Mouse (Mus musculus) brain, adult 2 months (tissue): ENCODE results near the gene Pars2.
A peak's percentile ranks its signal among the peaks of the same experiment; 100 is the strongest.

Experiments used
- DNase-seq: peaks from one replicate; pipeline ENCODE4 v3.0.0; 2011; ENCODE audit warnings: low read depth, low spot score

Pars2 gene

DNA sequence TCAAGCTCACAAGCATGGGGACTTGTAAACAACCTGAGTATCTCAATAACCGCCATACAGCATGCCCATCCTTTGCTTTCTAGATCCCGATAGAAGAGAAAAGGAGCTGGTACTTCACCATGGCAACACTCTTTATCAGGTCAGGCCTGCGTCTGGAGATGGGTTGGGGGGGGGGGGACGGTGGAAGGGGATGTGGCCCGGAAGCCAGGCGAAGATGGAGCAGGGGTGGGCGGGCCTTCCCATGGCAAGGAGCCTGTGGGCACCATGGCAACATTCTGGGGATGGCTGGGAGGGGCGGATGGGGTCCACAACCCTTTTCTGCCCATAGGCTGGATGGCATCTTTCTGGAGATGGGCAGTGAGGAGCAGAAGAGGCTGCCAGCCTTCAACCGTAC is 16.8 kb upstream of the Pars2 start:
- peak; percentile 53 for DNase-seq

DNA sequence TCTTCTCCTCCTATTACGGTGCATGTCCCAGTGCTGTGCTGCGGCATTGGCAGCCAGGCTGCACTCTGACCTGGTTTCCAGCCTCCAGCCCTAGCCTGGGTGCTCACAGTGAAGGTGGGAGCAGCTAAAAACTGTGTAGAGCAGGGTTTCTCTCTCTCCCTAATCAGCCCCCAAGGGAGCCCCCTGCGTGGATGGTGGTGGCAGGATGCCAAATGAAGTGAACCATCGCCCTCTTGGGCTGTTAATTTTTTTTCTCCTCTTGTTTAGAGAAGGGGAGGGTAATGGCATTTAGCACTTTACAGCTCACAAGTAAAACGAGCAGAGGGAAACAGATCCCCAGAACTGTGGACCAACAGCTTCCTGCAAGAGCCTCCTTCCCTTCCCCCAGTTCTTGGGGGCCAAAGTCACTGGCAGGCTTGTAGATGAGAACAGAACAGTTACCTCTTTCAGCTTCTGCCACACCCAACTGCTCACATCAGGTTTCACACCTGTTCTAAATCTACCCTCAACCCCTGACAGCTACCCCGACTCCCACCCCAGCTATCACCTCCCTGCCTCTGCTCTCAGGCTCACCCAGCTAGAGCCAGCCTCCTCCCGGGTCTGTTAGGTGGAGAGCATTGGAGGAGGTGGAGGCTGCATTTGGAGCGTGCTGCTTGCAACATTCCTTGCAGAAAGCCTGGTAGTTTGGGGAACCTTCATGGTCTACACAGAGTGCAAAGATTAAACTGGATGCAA is 7.2 kb upstream of the Pars2 start:
- DNase-seq, result peak; percentile 47

DNA sequence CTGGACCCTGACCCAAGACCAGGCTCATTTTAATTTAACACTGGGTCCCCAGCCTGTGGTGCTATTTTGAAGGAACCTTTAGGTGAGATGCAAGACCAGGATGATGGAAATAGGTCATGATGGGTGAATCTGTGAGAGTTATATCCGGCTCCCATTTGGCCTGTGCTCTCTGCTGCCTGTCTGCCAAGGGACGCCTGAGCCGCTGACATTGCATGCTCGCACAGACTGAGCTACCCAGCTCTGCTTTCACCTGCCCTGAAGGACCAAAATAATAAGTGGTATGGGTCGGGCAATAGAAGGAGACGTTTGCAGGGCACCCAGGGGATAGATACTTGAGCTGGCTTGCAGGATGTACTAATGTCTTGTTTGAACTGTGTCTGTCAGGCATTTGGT is 6.7 kb upstream of the Pars2 start:
- no peak for DNase-seq

DNA sequence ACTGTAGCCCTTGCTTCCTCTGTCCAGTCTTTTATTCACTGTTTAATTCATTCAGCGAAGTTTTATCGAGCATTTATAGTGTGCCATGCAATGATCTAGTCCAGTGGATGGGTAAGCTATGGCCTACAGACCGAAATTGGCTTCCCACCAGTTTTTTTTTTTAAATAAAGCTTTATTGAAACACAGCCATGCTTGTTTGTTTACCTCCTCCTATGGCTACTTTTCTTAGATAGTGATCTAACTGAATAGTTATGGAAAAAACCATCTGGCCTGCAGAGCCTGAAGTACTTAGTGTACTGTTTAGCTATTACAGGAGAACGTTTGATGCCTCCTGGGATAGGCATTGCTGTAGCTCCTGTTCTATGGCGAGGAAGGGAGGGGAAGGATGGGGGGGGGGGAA is 5.1 kb upstream of the Pars2 start:
- no peak for DNase-seq

DNA sequence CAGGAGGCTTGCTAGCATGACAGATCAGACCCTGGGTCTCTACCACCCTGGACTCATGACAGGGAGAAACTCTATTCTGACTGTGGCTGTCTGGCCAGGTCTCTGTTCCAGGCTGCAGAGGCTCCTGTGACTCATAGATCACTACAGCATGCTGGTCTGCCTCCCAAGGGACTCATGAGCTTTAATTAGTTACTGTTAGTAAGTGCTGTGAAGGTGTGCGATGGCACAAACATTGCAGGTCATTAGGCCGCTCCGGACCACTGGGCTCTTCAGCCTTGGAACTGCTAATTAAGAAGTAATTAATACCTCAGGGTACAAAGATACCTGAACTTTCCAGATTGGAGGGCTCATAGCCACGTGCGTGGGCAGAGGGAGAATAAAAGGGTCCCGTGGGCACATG is 3.7 kb upstream of the Pars2 start:
- no peak for DNase-seq

DNA sequence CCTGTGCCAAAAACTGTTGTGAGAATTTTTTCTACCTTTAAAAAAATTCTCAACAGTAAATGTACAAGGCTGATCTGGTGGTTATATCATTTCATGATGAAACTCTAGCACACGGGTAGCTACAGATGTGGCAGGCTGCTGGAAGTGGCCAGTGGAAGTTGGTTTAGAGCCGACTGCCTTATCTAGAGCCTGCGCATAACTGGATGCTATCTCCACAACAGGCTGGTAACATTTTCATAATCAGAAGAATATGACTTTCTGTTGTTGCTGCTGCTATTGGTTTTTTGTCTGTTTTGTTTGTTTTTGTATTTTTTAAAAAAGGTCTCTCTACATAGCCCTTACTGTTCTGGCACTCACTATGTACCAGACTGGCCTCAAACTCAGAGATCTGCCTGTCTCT is 1.7 kb downstream of the Pars2 start:
- no peak for DNase-seq

DNA sequence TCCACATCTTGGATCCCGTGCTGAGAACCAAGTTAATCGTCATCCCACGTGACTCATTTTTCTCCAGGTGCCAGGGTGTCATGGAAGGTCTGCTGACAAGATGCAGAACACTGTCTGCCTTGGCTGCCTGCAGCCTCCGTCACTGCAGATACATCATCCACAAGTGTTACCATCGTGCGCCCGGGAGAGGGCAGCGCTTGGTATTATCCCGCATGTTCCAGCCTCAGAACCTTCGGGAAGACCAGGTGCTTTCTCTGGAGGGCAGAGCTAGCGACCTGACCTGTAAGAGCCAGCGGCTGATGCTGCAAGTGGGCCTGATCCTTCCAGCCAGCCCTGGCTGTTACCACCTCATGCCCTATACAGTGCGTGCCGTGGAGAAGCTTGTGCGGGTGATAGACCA is 2.2 kb downstream of the Pars2 start:
- DNase-seq, result no peak

DNA sequence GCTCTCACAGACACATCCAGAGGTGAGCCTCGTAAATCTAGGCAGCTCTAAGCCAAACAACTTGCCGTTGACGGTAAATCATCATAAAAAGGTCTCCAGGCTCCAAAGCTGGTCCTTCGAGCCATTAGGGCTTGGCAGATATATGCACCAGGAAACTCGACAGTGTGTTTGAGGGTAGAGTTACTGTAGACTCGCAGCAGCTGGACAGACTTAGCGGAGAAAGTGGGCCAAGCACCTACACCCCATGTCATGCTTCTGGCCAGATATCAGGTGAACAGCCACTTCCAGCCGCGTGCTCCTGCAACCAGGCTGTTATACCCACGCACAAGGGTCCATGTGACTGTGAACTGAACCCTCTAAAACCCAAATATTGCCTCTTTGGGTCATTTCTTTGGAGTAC is 4.8 kb downstream of the Pars2 start:
- DNase-seq, result no peak

DNA sequence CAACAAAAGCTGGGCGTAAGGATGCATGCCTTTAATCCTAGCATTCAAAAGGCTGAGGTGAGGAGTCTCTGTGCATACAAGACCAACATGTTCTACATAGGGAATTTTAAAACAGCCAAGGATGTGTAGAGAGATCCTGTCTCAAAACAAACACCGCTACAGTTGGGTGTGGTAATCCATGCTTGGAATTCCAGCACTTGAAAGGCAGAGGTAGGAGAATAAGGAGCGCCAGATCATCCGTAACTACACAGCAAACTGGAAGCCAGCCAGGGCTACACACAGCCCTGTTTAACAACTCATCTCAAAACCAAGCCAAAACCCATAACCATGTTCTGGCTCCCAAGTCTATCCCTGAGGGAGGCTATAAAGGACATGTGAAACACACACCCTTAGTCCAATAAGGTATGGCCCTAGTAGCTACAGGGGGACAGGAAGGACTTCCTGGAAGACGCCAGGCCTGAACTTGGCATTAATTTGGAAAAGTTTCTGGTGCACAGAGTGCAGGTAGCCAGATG is 13.1 kb downstream of the Pars2 start:
- no peak for DNase-seq

DNA sequence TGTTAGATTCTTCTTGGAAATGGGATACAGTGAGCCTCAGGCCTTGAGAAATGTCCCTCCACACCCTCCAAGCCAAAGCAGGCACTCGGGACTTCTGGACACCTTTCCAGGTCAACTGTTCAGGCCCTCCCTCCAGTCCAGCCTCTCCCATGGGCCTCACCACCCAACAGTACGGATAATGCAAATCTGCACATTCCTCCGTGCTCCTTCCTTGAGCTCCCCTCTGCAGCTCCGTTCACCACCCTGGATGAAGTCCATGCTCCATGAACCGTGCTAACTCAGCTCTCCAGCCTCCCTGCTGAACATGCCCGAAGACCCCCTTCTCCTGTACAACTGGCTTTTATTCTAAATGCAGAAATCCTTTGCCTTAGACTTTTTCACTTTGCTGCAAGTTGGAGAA is 13.8 kb downstream of the Pars2 start:
- no peak for DNase-seq

DNA sequence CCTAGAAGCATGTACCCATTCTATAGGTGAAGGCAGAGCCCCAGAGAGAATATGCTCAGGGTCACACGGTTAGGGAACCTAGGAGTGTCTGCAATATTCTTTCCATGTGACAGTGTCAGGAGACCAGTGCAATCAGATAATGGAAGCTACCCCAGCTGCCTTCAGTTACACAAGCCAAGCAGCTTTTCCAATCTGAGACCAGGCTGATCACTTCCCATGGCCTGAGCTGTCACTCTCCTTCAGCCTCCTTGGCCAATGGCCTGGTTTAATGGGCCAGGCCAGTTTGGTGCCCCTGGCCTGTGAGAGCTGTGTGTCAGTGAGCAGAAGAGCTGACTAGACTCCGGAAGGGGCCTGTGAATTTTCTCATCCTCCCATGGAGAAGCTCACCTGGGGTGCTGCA is 14.4 kb downstream of the Pars2 start:
- DNase-seq, result no peak

DNA sequence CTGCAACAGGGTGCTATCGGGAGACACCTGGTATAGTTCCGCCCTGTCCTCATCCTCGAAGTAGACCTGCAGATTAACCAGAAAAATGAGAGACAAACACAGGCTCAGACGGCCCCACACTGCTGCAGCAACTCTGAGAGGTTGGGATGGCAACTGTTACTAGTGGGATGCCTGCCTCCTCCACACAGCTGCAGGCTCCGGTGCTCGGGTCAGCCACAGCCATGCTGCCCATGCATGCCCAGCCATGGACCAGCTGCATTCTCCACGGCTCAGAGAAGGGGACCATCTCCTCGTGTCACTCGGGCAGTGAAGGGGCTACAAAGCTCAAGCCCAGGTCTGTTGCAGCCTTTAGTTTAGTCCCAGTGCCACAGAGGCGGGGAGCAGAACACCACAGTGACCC is 14.8 kb downstream of the Pars2 start:
- no peak for DNase-seq

DNA sequence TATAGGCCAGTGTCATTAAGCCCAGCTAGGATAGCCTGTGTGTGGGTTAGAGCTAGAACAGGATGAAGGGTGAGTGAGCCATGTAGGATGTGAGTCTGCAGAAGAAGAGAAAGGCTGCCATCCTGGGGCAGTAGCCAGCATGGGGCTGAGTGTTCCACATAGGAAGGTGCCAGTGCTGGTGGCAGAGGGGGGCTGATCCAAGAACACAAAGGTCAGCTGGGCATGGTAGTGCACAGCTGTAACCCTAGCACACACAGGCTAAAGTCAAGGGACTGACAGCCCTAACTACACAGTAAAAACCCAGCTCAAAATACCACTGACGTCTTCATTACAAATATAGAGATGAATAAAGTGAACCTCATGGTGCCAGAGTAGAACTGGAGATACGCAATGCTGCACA is 15.7 kb downstream of the Pars2 start:
- DNase-seq, result no peak

DNA sequence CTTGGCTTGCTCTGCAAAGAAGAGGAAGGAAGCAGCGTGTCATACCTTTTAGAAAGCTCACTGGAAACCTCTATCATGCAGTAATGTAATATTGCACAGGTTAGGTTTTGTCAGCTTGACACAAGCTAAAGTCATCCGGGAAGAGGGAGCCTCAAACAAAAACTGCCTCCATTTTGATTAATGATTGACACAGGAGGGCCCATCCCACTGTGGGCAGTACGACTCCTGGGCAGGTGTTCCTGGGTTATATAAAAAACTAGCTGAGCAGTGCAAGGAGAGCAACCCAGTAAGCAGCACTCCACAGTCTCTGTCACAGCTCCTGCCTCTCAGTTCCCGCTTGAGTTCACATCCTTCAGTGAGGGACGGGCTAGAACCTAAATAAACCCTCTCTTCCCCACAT is 25.9 kb downstream of the Pars2 start:
- no peak for DNase-seq

DNA sequence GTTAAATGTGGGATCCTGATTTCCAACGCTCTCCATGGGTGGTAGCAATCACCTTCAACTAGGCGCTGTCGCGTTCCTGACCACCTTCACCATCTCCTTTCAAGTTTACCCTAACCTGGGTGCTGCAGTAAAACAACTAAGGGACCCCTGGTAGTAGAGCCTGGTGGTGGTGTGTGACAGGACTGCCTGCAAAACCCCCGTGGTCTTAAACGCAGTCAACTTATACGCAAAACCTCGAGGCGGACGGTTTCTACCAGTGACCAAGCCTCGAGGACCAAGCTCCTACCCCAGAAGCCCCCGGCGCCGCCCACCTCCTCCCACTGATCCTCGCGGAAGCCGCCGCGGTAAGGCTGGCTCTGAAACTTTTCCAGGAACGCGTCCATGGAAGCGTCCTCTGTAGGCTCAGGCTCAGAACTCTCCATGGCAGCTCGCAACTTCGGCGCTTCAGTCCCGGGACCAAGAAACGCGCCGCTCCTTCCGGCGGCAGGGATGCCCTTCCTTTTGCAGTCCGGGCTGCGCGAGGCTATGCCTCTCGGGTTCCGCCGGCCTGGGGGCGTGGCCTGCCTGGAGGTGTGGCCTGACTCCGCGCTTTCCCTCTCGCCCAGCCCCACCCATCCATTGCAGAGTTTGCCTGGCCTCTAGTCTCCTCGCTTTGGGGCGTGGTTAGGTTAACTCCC is 27.7 kb downstream of the Pars2 start, which contains the start of gene Ttc4:
Gene Ttc4, minus strand, starts transcription at position 503 of the 677 bp plus-strand sequence.
- DNase-seq, result peak; percentile 95

DNA sequence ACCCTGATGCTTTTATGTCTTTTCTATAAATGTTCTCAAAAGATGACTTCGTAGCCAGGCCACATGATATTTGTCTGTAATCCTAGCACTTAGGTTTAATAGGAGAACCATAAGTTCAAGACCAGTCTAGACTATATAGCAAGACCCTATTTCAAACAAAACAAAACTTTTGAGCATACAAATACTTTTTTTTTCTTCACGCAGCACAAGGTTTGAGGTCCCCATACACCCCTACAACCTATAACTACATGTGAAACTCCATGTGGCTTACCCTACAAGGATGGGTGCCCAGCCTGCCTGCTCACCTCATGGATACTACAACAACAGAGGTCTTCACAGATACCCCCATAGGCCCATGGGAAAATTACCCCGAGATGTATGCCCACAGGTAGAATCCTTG is 28.3 kb downstream of the Pars2 start:
- no peak for DNase-seq

DNA sequence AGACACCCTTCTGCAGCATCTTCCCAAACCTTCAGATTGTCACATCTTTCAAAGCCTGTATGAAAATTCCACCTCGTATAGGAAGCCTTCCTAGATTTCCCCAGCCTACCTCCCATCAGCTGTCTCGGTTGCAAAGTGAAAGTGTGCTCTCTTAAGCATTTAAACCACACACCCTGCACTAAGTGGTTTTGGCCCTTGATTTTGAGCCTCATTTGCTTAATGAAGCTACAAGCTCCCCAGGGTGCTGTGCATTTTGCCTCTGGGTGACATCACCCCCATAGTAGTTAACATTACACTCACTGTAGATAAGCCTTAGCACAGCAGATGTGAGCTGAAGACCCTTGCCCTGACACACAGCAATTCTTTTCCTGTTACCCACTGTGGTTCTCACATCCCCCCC is 30.1 kb downstream of the Pars2 start:
- no peak for DNase-seq

DNA sequence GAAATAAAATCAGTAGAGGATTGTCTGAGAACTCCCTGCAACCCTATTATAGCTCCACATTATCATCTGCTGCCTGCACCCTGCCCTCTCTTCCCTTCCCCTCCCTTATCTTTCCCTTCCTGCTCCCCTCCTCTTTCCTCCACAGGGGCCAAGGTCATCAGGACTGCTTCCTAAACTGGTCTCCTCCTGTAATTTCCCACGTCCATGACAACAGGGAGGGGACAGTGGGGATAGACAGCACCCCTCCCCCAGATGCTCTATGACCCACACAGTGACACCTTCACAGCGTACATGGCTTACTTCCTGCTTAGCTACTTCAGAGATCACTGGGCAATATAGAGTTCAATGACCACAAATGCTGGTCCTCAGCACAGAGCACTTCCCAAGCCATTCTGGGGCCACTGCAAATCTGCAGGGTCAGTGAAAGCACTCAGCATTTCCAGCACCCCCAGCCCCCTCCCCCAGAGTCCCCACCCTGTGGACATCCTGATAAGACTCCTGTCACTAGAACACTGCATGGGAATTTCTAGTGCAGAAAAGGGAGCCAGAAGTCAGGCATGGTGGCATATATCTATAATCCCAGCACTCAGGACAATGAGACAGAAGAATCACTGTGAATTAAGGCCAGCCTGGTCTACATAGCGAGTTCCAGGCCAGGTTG is 37.9 kb downstream of the Pars2 start:
- DNase-seq, result no peak

DNA sequence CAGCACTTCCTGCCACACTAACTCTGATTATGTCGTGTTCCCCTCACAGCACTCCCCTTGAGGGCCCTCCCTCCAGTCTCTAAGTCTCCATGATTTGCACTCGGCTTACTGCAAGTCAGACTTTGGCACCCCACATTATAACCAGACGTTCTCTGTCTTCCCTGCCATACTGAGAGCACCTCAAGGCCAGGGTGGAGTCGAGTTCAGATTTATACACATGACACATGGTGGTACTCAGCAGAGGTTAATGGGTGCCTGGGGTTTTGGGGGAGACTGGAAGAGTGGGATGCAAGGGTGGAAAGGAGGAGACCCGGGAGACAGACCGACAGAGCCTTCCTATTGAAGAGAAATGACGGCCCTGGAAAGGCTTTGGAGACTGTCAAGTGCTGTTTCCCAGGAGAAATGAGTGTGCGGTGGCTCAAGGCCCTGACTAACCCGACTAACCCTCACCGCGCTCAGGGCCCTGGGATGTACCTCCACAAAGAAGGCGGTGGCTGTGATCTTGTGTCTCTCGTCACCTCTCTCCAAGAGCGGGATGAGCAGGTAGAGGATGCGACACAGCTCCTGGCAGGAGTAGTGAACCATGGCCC is 43.1 kb downstream of the Pars2 start:
- no peak for DNase-seq

DNA sequence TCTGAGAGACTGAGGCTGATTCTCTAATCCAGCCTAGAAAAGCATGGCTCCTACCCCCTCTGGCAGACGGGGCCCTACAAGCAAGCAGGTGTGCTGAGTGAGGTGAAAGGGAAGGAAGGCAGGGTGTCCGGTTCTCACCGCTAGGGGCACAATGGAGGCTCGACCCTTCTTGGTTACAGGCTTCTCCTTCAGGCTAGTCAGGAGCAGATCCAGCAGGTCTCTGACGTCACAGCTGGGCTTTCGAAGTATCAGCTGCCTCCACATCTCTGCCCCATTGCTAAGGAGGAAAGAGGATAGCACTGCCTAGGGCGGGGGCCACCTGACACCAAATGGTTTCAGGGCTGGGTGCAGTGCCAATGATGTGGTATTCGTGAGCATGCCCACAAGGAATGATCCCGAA is 49.1 kb downstream of the Pars2 start:
- peak; percentile 74 for DNase-seq

DNA sequence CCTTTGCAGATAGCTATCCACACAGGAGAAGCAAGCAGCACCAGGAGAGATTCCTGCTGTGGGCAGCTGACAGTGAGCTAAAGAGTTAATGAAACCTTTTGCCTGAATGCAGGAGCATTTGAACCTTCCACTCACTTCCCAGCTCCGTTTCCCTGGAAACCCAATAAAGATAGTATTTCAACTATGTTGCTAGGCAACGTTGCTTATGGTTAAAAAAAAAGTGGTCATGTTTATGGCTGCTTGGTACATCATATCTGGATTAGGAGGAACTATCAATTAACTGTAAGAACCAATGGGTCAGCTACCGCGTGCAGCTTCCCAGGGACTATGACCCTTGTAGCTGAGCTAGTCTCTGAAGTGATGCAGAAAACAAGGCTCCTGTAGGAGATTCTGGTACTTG is 49.9 kb downstream of the Pars2 start:
- peak; percentile 71 for DNase-seq

DNA sequence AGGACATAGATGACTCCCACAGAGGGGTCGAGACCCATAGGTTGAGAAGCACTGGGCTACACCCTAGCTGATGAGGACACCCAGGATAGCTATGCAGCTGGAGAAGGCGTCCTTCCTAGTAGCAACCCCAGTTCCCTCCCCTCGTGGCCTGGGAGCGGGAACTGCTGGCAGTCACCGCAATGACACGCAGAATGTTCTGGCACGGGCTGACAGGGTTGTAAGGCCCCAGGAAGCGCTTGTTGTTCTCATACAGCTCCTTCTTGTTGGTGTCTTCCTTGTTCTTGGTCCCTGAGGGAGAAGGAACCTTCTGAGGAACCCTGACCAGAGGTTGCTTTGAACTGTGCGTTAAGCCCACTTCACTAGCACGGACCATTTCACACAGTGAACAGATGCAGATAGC is 53.1 kb downstream of the Pars2 start:
- no peak for DNase-seq
